Mouse (Mus musculus): ENCODE results near the gene Ehd1.
"Not testable (repeated sequence)": the region's sequence is repeated elsewhere in the genome, so short reads cannot be mapped to it uniquely, and the experiment has no call there.

DNA sequence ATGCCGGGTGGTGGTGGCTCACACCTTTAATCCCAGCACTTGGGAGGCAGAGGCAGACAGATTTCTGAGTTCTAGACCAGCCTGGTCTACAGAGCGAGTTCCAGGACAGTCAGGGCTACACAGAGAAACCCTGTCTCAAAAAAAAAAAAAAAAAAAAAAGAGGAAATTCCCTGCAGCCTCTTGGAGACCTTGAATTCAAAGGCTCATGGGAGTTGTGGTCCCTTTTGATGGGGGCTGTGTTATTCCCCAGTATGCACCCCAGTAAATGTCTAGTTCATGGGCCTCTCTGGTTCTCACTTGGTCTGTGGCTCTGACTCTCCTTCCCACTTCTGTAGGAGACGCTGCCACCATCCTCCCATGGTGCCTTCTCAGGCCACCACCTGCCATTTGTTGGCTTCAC lies 35.3 kb downstream of the Ehd1 start:
- TF ChIP-seq CTCF (IDR thresholded peaks at IDR 0.05 in 2 of 3, conservative IDR thresholded peaks at IDR 0.05 in 1 of 3; ENCODE audit: control insufficient read depth in 1 of 3, insufficient read depth in 1 of 3, low read depth in 2 of 3, low read length in 3 of 3, poor library complexity in 1 of 3, severe bottlenecking in 1 of 3); ETS1 (IDR thresholded peaks at IDR 0.05; ENCODE audit: low read depth, low read length): not testable (repeated sequence)
